Mouse (Mus musculus) lung, adult 2 months (tissue): ENCODE measurements around the gene Slc35a5.

Source experiments
- CTCF ChIP-seq: fragments of 200-500 bp; IDR thresholded peaks from 2 replicates; pipeline ENCODE4 v1.5.1; 2011; ENCODE audit warnings: mild to moderate bottlenecking, low read length, control low read depth; ENCODE audit not compliant: insufficient read depth
- POLR2A ChIP-seq: fragments of 200-500 bp; IDR thresholded peaks from 2 replicates; pipeline ENCODE4 v1.6.1; 2011; ENCODE audit warnings: low read depth, mild to moderate bottlenecking, control low read depth, low read length, borderline replicate concordance; ENCODE audit errors: extremely low read depth

DNA sequence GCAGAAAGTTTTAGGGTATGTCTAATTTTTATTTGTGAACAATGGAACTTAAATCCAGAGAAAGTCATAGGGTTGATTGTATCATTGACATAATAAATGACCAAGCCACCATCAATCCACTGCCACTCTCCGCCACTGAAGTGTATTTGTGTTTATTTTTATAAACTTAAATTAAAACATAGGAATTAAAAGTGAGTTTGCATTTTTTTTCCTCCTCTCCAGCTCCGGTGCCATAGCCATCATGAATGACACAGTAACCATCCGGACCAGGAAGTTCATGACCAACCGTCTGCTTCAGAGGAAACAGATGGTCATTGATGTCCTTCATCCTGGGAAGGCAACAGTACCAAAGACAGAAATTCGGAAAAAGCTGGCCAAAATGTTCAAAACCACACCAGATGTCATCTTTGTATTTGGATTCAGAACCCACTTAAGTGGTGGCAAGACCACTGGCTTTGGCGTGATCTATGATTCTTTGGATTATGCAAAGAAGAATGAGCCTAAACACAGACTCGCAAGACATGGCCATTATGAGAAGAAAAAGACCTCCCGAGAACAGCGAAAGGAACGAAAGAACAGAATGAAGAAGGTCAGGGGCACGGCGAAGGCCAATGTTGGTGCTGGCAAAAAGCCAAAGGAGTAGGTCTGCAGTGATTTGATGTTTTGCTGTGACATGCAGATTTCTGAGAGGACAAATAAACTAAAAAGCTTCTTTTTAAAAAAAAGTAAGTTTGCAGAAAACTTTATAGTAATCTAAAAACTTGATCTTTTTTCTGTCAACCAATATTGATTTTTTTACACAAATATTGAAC, 46.6 kb upstream of the Slc35a5 start:
- no peak for TF ChIP-seq POLR2A
- no peak for TF ChIP-seq CTCF
